Mouse (Mus musculus) hindbrain, postnatal 0 days (tissue): Measurements from ENCODE around the gene Tlr8. TPM values are rescaled to one million over a fixed set of nuclear protein-coding genes. Genes with fewer than 3 reads are reported as not detected.

Experiments used
- ATAC-seq: fragments of 200-750 bp; cut with Nextera tagmentation; 2 replicates; pipeline ENCODE4 v1.8.0; 2017; ENCODE audit warnings: mild to moderate bottlenecking, moderate TSS enrichment, moderate library complexity
- DNase-seq: peaks from one replicate; pipeline ENCODE4 v3.0.0-alpha.2; 2015; ENCODE audit warnings: low spot score
- H3K27ac ChIP-seq: fragments of 300-500 bp; sonication (generic); 2 replicates; pipeline ENCODE4 v1.5.1; 2014; ENCODE audit warnings: mild to moderate bottlenecking
- H3K27me3 ChIP-seq: fragments of 300-500 bp; sonication (generic); 2 replicates; pipeline ENCODE4 v1.6.1; 2014; ENCODE audit warnings: low read length, mixed read lengths; ENCODE audit not compliant: insufficient read depth
- H3K36me3 ChIP-seq: fragments of 300-500 bp; sonication (generic); 2 replicates; pipeline ENCODE4 v1.6.1; 2014; ENCODE audit warnings: low read length, mixed read lengths; ENCODE audit not compliant: insufficient read depth
- H3K4me1 ChIP-seq: fragments of 300-500 bp; sonication (generic); 2 replicates; pipeline ENCODE4 v1.6.1; 2014; ENCODE audit warnings: antibody characterized with exemption, low read length, mixed read lengths; ENCODE audit not compliant: insufficient read depth
- H3K4me2 ChIP-seq: fragments of 300-500 bp; sonication (generic); 2 replicates; pipeline ENCODE4 v1.6.1; 2014; ENCODE audit warnings: low read depth, mild to moderate bottlenecking, low read length, moderate library complexity, mixed read lengths
- H3K4me3 ChIP-seq: fragments of 300-500 bp; sonication (generic); 2 replicates; pipeline ENCODE4 v1.5.1; 2014; ENCODE audit warnings: low read length
- H3K9ac ChIP-seq: fragments of 300-500 bp; sonication (generic); replicated peaks from 2 replicates; pipeline ENCODE4 v1.6.1; 2014; ENCODE audit warnings: mild to moderate bottlenecking, low read length, moderate library complexity, mixed read lengths
- H3K9me3 ChIP-seq: fragments of 300-500 bp; sonication (generic); 2 replicates; pipeline ENCODE4 v1.6.1; 2016; ENCODE audit warnings: low read length, mixed read lengths
- CTCF ChIP-seq: IDR thresholded peaks from 2 replicates; pipeline ENCODE4 v1.5.1; 2016; ENCODE audit warnings: antibody characterized with exemption, control low read depth, low read depth
- WGBS: fragments of 180-500 bp; shearing (Covaris S2); extraction: QIAGEN DNeasy Blood & Tissue Kit; methylation state at CpG from one replicate; pipeline ENCODE4 v1.1.7; 2014; 5-methylcytosine and 5-hydroxymethylcytosine counted together
- polyA plus RNA-seq: library from polyadenylated mRNA; unstranded; fragments of >200 nt; fragmentation: Nextera tagmentation; extraction: Ambion mirVana; gene quantifications from 2 replicates; pipeline ENCODE4 v1.2.1, GENCODE M21; 2015
- total RNA-seq: library from RNA; depleted of rRNA; stranded (reverse); fragments of >200 nt; gene quantifications from 2 replicates; pipeline ENCODE4 v1.2.3, GENCODE M21; 2014

Gene Tlr8
- total and polyA plus RNA-seq, 2 experiments from 2014 or later, result 0.10 to 0.26 TPM

GRCm38 (mm10) chrX:167212707-167213106 lies 51.4 kb downstream of the Tlr8 start:
- H3K4me2 ChIP-seq, result peak overlapping the region; percentile 21; the same call in 1 of the 2 replicates

GRCm38 (mm10) chrX:167211871-167212555 lies 52.1 kb downstream of the Tlr8 start:
- no peak overlapping the region for H3K9ac ChIP-seq
- no peak overlapping the region for H3K27ac ChIP-seq
- H3K4me3 ChIP-seq, result no peak overlapping the region
- 46% methylated on average over 9 of the region's 9 CpGs for WGBS
- H3K4me1 ChIP-seq, result no peaks in the 10 kb centered on the region; the same call in 1 of the 2 replicates
- no peaks in the 10 kb centered on the region; the same call in 1 of the 2 replicates for H3K27me3 ChIP-seq
- no peaks in the 10 kb centered on the region for H3K36me3 ChIP-seq
- ATAC-seq, result no peak
- TF ChIP-seq CTCF, result no peak
- no peak for DNase-seq
- H3K9me3 ChIP-seq, result no peaks in the 10 kb centered on the region
- H3K4me2 ChIP-seq, result no peak overlapping the region

More at GRCm38 (mm10) chrX:167212707-167213106, 51.4 kb downstream of the Tlr8 start:
- Histone ChIP-seq H3K9me3 (no peaks in the 10 kb centered on the region), H3K27me3 (no peaks in the 10 kb centered on the region; the same call in 1 of the 2 replicates), H3K27ac (no peak overlapping the region), H3K9ac (no peak overlapping the region), H3K4me3 (no peak overlapping the region), H3K36me3 (no peaks in the 10 kb centered on the region), H3K4me1 (no peaks in the 10 kb centered on the region; the same call in 1 of the 2 replicates)
- peak; percentile 63 for TF ChIP-seq CTCF
- peak; percentile 50 for ATAC-seq
- WGBS, result 34% methylated on average over 8 of the region's 8 CpGs
- peak; percentile 76 for DNase-seq

- Histone ChIP-seq H3K4me2 (peak overlapping the region; percentile 61), H3K9ac (peak overlapping the region; percentile 21; the same call in 1 of the 2 replicates), H3K4me3 (no peak overlapping the region; the same call in 1 of the 2 replicates), H3K4me1 (no peaks in the 10 kb centered on the region; the same call in 1 of the 2 replicates), H3K9me3 (no peaks in the 10 kb centered on the region), H3K36me3 (no peaks in the 10 kb centered on the region), H3K27me3 (no peaks in the 10 kb centered on the region; the same call in 1 of the 2 replicates), H3K27ac (peak overlapping the region; percentile 86; the same call in 1 of the 2 replicates)
- DNase-seq (no peak), ATAC-seq (no peak)
- no peak for TF ChIP-seq CTCF
- WGBS, result 44% methylated on average over 6 of the region's 6 CpGs
Observed at GRCm38 (mm10) chrX:167210319-167210728, 53.8 kb downstream of the Tlr8 start.

- no peak for TF ChIP-seq CTCF
- H3K36me3 ChIP-seq, result no peaks in the 10 kb centered on the region
- peak overlapping the region; percentile 75 for H3K9ac ChIP-seq
- H3K4me1 ChIP-seq, result no peaks in the 10 kb centered on the region; the same call in 1 of the 2 replicates
- 54% methylated on average over 8 of the region's 8 CpGs for WGBS
- H3K27ac ChIP-seq, result peak overlapping the region; percentile 86
- H3K27me3 ChIP-seq, result no peaks in the 10 kb centered on the region; the same call in 1 of the 2 replicates
- DNase-seq (peak; percentile 40), ATAC-seq (no peak)
- H3K4me2 ChIP-seq, result peak overlapping the region; percentile 61
- no peaks in the 10 kb centered on the region for H3K9me3 ChIP-seq
- H3K4me3 ChIP-seq, result peak overlapping the region; percentile 56
Observed at GRCm38 (mm10) chrX:167209828-167210227, 54.3 kb downstream of the Tlr8 start.

- H3K27me3 ChIP-seq, result no peaks in the 10 kb centered on the region; the same call in 1 of the 2 replicates
- peak; percentile 94 for ATAC-seq
- H3K4me1 ChIP-seq, result no peaks in the 10 kb centered on the region; the same call in 1 of the 2 replicates
- H3K27ac ChIP-seq, result peak within 1 kb of the TSS; percentile 86
- peak; percentile 89 for DNase-seq
- H3K9ac ChIP-seq, result peak within 1 kb of the TSS; percentile 75
- no peak for TF ChIP-seq CTCF
- H3K36me3 ChIP-seq, result no peaks in the 10 kb centered on the region
- 21% methylated on average over 39 of the region's 39 CpGs for WGBS
- no peaks in the 10 kb centered on the region for H3K9me3 ChIP-seq
- H3K4me2 ChIP-seq, result peak within 1 kb of the TSS; percentile 61
- peak within 1 kb of the TSS; percentile 56 for H3K4me3 ChIP-seq
Observed at GRCm38 (mm10) chrX:167208978-167209754, 55.0 kb downstream of the Tlr8 start, which contains the start of gene Tmsb4x. TSS of gene Tmsb4x (minus strand) at chrX:167209315.

GRCm38 (mm10) chrX:167208506-167208820 lies 55.7 kb downstream of the Tlr8 start:
- no peaks in the 10 kb centered on the region; the same call in 1 of the 2 replicates for H3K27me3 ChIP-seq
- peak overlapping the region; percentile 61; the same call in 1 of the 2 replicates for H3K4me2 ChIP-seq
- peak overlapping the region; percentile 56 for H3K4me3 ChIP-seq
- H3K9ac ChIP-seq, result peak overlapping the region; percentile 75
- peak overlapping the region; percentile 86 for H3K27ac ChIP-seq
- no peak for TF ChIP-seq CTCF
- ATAC-seq, result no peak
- DNase-seq, result peak; percentile 65
- H3K4me1 ChIP-seq, result no peaks in the 10 kb centered on the region; the same call in 1 of the 2 replicates
- H3K36me3 ChIP-seq, result no peaks in the 10 kb centered on the region
- 34% methylated on average over 16 of the region's 16 CpGs for WGBS
- H3K9me3 ChIP-seq, result no peaks in the 10 kb centered on the region
